Mouse (Mus musculus) T-helper 2 cell (primary cell): ENCODE results near the gene Ccdc177.
"Not testable (repeated sequence)": the region's sequence is repeated elsewhere in the genome, so short reads cannot be mapped to it uniquely, and the experiment has no call there.

Experiments
- in situ Hi-C: fragments of 300-600 bp; cut with MboI, MseI; formaldehyde crosslinking; loops from one replicate; pipeline ENCODE4 v1.15.1; 2025; ENCODE audit warnings: high pct_unique_total_duplicates

Ccdc177 gene

DNA sequence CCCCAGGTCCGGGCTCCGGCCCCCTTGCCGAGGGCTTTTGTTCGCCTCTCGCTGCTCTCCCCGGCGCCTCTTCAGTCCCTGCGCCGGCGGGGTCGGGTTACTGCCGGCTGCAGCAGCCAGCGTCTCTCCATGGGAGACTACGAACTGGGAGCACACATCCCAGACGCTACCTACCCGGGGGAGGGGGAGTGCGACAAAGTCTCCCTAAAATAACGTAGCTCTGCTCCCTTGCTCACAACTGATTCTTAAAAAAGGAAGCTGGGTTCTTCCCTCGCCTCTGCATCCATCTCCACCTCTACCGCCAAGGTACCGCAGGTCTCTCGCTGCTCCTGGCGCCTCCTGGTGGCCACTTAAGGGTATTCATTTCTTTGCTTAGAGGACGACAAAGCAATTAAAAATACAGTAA is at the start of gene Ccdc177:
Ccdc177 (minus strand) TSS at position 292 of the 406 bp plus-strand sequence.
- in situ Hi-C loops, result loop anchor here (5.0 kb wide), 1 partner anchor 142 kb away; no protein-coding TSS in a partner anchor

DNA sequence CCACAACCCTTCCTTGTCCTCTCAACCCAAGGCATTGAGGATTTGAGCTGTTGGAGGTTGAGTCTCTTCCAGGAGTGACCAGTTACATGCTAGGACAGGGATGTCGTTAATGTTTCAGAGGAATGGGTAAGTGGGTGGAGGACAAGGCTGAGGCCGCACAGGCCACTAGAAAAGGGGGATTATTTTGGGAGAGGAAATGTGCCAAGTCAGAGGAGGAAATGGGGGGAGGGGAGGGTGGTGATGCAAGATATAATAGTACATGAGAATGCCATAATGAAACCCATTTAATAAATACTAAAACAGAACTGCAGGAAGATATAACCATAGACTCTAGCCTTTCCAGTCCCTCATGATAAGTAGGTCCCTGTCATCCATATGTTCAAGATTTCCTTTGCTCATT is 49.5 kb upstream of the Ccdc177 start:
- in situ Hi-C loops, result no loop called here

DNA sequence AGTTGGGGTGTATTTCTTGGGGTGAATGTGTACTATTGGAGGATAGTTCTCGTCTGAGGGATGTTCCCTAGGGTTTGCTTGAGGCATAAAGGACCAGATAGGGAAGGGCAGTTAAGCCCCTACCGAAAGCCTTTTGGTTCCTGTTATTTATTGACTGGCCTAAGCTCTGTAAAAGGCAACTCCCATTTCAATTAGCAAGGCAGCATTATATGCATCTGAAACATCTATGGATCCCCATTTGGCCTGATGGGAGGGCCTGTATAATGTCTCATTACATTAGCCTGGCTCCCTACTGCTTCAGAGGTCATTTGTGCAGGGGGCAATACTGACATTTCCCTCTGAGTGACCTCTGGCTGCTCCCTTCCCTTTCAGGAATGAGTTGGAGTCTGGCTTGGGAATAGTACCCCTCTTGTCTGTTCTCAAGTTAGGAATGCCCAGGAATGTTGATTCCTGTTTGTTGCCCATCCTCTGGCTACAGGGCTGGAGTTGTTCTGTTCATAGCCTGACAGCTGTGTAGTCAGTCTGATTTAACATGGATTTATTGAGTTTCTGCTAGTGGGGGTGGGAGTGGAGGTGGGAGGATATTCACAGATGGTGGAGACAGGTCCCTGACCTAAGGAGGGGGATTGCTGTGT is 47.1 kb upstream of the Ccdc177 start:
- in situ Hi-C loops, result no loop called here

DNA sequence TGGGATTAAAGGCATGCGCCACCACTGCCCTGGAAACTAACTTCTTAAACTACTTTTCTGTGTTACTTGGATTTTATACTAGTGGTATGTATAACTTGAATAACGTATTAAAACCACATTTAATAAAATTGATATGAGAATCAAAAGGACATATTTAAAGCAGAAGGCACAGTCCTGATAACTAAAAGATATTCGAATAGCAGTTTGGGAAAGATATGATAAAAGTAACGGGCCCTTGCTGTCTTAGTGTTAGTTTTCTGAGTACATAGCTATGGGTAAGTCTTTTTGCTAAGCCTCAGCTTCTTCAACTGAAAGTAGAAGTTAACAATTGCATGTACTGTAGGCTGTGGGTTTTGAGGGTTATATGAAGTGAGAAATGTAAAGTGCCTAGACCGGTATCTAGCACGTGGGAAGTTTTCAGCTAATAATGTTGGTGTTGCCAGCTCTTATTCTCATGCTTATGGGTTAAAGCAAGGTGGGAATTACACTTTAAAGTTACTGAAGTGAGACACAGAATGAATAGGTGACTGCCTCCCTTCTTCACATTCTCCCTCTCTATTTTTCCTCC is 44.5 kb upstream of the Ccdc177 start:
- in situ Hi-C loops, result no loop called here

DNA sequence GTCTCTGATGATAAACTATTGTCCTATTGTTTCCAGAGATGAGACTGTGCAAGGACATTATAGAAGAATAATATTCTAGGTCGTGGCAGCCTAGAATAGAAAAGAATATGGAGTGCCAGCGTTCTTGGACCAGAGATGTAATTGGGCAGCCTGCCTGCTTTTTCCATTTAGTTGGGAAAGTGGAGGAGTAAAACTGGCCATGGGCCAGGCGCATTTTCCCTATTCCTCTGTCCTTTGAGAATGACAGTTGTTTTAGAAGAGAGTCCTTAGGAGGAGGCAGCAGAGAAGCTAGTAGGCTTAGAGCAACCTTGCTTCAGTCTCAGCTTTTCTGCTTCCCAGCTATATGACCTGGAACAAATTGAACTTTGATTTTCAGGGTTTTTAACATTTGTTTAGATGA is 43.4 kb upstream of the Ccdc177 start:
- in situ Hi-C loops, result no loop called here

DNA sequence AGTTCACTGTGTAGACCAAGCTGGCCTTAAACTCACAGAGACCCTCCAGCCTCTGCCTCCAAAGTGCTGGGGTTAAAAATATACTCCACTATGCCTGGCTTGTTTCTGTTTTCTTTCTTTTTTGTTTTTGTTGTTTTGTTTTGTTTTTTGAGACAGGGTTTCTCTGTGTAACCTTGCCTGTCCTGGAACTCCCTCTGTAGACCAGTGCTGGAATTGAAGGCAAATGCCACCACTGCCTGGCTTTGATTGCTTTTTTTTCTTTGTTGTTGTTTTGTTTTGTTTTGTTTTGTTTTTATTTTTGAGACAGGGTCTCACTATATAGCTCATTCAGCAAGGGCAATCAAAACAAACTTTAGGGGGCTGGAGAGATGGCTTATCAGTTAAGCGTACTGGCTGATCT is 41.0 kb upstream of the Ccdc177 start:
- in situ Hi-C loops, result no loop called here

DNA sequence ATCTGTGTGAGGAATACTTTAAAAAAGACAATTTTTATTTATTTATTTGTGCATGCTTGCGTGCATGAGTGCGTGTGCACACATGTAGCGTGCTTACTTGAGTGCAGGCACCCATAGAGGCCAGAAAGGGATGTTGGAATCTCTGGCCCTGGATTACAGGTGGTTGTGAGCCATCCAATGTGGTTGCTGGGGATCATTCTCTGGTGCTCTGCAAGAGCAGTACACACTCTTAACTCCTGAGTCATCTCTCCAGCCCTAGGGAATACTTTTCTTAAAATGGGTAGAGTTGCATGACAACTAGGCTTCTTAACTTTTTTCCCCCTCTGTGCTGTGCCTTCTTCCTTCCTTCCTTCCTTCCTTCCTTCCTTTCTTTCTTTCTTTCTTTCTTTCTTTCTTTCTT is 39.7 kb upstream of the Ccdc177 start:
- in situ Hi-C loops, result no loop called here

DNA sequence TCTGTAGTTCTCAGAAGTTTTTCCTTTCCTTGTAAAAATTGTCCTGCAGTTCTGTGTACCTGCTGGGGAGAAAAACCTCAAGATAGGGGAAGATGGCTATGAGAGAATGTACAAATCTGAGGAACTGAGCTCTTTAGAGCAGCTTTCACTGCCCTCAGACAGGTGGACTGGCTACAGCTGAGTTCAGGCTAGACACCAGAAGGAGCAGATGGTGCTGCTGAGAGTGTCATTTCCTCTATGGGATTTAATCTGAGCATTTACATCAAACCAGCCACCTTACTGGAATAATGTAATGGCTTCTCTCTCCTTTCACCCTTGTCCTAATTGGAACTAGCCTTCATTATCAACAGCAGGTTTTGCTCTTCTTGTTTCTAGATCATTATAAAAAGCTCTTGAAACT is 37.8 kb upstream of the Ccdc177 start:
- in situ Hi-C loops, result no loop called here

DNA sequence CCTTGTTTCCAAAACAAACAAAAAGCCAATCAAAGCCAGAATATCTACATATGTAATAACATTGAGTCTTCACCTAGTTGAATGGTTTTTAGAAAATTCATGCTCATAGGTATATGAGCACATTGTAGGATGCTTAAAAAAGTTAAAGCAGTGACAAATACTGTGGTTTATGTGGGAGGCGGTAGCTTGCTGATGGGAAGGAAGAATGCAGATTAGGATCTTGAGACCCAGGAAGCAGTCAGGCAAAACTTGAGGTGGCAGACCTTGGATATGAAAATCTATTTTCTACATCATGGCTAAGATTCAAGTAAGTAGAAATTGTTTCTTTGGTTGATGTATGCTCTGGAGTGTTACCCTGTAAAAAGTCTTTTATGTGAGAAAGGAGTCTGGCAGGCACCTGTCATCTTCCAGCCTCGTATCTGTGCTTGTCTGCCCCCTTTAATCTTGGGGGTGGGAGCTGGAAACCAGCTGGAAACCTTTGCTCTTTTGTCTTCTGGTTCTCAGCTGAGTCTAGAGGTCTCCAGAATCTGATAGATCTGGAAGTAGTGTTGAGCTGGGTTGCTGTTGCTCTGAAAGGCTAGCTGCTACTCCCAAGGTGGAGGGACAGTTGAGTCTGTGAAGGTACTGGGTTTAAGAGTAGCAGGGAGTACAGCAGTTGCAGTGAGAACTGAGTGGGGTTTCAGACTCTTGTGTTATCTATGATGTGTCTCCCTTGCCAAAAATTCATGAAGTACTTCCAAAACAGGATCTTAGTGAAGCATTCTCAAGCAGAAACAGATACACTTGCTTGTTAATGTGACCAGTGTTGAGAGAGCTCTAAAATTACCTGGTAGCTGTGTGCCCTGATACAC is 34.7 kb upstream of the Ccdc177 start:
- in situ Hi-C loops, result no loop called here

DNA sequence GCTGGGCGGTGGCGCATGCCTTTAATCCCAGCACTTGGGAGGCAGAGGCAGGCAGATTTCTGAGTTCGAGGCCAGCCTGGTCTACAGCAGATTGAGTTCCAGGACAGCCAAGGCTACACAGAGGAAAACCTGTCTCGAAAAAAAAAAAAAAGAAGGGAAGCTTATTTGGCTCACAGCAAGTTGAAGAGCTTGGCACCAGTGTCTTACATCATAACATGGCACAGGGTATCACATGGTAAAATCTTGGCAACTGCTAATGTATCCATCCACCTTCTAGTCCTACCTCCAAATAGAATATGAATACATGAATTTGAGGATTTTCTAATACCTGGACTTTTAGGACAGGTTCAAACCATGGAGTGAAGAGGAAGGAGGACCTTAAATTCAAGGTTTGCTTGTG is 34.0 kb upstream of the Ccdc177 start:
- in situ Hi-C loops, result no loop called here

DNA sequence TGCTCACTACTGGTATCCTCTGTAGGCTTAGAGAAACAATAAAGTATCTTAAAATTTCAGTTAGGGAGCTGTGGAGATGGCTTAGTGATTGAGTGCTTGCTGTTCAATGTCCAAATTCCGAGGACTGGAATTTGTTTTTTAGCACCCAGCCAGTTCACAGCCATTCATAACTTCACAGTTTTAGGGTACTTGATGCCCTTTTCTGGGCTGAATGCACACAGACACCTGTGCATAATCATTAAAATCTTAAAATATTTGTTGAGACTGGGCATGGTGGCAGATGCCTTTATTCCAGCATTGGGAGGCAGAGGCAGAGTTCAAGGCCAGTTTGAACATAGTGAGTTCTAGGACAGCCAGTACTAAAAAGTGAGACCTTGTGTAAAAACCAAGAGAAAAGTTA is 33.0 kb upstream of the Ccdc177 start:
- in situ Hi-C loops, result no loop called here

DNA sequence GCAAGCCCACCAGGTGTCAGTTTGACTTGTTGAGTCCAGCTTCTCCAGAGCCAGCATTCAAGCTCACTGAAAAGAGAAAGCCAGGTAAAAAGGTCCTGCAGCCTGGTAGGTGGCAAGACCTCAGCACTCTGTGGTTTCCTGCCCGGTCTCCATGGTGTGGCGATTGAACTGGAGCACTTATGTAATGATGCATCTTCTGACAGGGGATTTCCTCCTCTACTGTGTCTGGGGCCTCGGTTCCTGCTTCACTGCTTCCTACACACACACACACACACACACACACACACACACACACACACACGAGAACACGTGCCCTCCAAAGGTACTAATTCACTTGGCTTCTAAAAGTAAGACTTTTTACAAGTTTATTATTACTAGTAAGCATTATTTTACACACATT is 32.4 kb upstream of the Ccdc177 start:
- in situ Hi-C loops, result no loop called here

DNA sequence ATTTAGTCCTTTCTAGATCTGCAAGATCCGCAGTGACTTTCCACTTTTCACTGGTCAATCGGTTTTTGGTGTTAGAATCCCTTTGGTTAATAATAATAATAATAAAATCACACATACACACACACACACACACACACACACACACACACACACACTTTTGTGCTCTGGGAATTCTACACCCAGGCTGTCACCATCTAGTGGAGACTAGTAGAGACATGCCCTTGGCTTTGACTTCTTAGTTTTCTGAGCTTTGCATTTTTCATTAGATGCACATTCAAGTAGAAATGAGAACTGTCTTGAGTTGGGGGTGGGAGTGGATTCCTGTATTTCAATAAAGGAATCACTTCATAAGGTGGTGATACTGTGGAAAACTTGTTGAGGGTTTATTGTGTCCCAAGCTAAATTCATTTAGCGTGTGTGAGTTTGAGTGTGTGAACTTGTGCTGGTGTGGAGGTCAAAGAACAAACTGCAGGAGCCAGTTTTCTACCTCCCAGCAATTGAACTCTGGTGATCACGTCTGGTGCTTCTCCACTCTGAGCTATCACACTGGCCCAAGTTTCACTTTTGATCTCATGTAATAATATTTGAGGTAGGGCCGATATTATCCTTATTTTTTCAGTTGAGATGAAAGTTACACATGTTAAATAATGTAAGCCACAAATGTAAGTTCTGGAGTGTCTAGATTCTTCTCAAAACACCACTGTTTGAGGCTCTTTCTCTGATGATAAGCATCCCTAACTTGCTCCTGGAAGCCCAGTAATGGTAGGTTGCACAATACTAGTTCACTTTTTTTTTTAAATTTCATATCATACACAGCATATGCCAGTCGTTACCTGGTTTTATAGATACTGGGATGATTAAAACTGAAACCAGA is 31.3 kb upstream of the Ccdc177 start:
- in situ Hi-C loops, result no loop called here

DNA sequence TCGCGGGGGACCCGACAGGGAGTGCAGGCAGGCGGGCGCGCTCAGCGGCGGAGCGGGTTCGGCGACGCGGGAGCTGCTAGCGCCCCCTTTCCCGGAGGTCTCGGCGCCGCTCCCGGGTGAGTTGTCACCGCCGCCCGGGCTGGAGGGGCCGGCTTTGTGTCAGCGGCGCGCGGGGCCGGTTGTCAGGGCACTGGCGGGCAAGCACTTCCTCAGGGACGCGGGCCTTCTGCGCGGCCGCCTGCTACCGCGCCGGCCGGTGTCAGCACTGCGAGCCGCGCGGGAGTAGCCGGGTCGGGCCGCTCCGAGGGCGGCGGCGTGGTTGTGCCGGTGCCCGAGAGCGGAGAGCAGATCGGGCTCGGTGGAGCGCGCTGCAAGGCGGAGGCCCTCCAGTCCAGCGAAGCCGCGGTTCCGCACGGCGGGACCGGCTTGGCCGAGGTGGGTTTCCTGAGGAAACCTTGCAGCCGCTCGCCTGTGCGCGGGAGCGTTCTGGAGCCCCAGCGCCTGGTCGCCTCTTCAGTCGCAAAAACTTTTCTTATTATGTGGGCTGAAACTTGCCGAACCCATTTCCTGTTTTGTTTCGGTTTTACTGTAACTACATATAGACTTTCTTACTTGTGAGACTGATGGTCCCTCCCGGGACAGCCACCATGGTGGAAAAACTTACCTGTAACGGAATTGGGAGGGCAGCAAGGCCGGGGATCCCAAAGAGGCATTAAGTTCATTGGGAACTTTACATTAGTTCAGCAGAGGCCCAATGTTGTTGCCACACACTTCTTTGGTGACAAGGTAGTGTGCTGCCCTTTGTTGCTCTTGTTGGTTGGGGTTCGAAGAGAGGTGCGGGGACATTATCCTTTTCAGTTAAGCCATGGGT is 30.4 kb upstream of the Ccdc177 start:
- in situ Hi-C loops, result no loop called here

DNA sequence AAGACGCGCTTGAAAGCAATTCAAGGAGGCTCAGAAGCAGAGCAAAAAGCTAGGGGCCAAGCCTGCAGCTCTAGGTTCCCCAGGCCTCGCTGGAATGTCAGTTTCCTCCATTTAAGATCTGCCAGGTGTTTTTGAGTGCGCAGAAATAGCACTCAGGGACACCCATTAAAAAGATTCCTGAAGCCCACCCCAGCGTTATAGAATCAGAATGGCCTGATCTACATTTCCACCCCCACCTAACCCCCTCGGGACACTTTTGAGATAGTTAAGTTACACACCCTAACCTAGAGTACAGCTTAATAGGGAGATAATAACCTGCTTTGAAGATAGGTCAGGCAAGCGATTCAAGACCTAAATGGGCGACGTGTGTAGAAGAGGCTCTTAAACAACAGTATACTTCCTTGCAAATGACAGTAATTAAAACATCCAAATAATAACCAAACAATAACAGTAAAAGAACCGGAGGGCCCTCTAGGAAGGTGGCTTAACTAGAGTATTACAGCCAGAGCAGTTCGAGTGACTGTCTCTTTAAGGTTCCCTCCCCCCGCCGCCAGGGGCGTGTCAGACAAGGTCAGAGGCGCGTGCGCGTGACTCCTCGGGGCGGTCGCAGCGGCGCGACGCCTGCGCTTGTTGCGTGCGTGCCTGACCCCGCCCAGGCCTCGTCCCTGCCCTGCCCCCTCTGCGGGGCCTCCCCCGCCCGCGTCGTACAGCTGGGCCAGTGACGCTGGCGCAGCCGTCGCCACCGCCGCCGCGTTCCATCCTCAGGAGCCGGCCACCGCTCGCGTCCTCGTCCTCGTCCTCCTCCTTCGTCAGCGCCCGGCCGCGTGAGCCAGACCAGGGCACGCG is 29.6 kb upstream of the Ccdc177 start, which contains the start of gene Susd6:
Susd6 (plus strand) TSS at position 662 of the 846 bp plus-strand sequence.
- in situ Hi-C loops, result no loop called here

DNA sequence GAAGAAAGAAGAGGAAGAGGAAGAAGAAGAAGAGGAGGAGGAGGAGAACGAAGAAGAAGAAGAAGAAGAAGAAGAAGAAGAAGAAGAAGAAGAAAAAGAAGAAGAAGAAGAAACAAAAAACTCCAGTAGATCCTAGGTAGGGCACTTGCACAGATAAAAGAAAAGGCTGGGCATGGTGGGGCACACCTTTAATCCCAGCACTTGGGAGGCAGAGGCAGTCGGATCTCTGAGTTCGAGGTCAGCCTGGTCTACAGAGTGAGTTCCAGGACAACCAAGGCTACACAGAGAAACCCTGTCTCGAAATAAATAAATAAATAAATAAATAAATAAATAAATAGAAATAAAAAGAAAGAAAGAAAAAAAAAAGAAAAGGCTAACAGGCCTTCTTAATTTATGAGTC is 28.8 kb upstream of the Ccdc177 start:
- in situ Hi-C loops, result not testable (repeated sequence)

DNA sequence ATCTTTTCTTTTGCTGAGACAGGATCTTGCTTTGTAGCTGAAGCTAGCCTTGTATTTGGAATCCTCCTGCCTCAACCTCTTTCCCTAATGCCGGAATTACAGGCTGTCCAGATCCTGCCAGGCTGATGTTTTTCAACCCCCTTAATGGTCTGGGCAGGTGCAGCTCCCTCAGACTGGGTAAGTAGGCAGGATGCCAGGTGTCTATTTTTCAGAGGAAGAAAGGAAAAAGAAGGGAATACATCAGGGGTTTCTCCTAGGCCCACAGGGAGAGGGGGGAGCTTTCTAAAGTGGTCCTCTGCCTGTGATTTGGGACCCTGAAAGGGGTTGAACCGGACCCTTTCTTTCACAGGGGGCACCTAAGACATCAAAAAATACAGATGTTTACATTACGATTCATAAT is 27.7 kb upstream of the Ccdc177 start:
- in situ Hi-C loops, result no loop called here

DNA sequence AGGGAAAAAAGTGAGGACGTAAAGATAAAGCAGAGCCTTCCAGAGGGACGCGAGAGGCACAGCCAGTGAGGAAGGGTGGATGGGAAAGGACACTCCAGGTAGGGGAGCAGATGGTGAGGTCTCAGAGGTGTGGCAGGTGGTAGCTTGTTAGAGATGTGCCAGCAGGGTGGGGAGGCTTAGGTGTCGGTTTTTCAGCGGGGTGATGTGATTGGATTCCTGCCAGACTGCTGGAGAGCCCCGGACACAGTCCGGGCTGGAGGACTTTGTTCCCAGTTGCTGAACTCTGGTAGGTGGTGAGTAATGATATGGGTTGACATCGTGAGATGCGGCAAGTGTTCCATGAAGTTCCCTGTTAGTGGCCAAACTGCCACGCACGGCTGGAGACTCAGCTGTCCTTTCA is 27.1 kb upstream of the Ccdc177 start:
- in situ Hi-C loops, result no loop called here

DNA sequence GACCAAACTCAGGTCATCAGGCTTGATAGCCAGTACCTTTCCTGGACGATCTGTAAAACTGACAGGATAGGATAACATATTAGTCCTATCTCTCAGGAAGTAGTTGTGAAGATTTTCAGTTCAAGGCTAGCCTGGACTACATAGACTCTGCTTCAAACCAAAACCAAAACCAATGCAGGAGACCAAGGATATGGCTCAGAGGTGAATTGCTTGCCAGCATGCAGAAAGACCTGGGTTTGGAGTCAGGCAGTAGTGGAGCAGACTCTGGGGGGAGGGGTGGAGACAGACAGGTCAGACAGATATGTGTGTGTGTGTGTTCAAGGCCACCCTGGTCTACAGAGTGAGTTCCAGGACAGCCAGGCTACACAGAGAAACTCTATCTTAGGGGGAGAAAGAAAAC is 26.1 kb upstream of the Ccdc177 start:
- in situ Hi-C loops, result no loop called here

DNA sequence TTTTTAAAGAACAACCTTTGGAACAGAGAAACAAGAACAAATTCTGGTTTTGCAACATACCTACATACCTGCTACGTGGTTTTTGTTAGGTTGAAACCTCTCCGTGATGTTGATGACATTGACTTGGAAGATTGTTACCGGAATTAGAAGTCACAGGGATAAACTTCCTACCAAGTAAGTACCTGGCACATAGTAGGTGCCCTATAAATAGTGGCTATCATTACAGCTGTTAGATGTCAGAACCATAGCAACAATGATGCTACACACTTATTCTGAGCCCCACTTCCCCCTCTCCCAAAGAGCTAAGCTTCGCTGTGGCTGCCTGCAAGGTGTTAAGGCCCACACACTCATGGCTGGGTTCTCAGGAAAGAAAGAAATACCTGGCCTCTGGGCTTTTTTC is 25.1 kb upstream of the Ccdc177 start:
- in situ Hi-C loops, result no loop called here
